Mouse (Mus musculus): ENCODE data around the gene Gm11992.

Gene Gm11992

DNA sequence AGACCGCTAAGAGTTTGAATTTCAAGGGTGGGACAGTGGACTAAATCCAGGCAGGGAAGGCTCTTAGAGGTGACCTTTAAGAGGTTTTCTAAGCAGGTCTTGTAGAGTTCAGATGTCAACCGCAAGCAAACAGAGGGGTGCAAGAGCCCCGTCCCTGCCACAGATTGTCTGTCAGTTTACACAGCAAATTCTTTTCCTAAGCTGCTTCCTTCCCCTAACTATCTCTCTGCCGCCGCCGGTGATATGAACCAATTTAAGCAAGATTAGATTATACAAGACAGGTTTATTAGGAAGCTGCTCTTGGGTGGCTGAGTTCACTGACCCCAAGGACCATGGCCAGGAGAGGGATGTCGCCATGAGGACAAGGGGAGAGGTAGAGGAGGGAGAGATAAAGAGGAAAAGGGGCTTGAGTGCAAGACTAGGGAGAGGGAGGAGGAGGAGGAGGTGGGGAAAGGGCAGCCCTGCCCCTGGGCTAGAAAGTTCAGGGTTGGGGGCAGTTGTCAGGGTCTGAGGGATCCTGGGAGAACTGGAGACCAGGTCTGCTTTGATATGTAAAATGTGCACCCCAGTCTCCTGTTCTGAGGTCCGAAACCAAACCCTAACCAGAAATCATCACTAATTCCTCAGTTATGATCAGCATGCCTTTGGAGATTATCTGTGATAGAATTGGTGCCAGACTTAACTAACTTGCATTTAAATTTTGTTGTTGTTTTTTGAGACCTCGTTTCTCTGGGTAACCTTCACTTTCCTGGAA, 67.2 kb downstream of the Gm11992 start:
- DNase-seq (ENCODE audit: low read depth, low spot score): no peak

DNA sequence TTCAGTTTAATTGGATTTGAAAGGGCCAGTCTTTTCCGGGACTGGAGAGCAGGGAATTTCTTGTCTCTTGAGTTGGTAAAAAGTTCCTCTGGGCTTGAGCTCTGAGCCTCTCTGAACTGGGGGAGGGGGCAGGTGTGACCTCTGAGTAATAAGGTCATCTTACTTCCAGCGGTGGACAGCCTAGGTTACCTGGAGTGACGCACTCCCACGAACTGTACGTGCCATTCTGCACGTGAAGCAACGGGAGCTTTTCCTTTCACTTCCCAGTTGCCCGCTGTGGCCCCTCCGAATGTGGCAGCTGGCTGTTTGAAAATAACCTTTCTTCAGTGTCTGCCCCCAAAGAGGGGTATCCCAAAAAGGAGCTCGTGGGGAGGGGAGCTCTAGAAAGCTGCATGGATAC, 67.7 kb downstream of the Gm11992 start:
- DNase-seq (ENCODE audit: low read depth, low spot score): no peak

DNA sequence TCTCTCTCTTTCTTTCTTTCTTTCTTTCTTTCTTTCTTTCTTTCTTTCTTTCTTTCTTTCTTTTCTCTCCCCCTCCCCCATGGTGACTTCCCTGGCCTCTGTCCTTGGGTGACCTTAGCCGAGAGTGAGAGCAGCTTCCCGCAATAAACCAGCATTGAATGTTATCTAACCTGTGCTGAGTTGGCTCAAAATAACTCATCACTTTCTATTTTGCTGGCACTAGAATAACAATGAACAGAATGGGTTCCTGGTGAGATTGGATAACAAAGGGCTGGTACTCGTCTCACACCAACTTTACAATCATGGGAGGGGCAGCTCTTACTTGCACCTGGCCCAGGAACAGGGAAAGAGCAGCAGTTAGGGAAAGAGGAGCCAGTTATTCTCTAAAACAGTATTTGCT, 68.5 kb downstream of the Gm11992 start:
- no peak for DNase-seq (ENCODE audit: low read depth, low spot score)

DNA sequence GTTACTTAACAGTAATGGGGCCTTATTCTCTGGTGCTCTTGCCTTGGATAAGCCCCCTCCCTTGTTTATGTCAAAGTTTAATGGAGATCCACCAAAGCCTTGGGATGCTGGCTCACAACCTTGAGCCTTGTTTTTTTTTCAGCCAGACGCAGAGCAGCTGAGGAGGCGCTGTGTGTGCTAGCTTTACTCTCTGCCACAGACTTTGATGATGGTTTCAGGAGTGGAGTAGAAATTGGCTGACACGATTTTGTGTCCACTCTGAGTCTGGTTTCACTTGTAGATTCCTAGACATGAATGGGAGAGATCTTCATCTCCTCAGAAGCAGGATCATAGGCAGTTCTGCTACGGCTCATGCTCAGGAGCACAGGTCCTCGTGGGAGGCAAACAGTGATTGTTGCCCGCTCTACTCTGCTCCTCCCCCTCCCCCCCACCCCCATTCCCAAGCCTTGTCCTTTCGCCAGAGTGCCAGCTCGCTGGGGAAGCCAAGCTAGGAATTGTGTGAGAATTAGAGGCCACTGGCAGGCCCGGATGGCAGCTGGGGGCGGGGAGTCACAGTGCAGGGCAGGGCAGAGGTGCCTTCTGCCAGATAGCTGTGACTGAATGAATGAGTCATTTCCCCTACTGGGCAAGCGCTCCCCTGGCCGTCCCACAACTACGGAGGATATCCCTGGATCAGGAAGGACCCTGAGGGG, 69.1 kb downstream of the Gm11992 start:
- DNase-seq (ENCODE audit: low read depth, low spot score): no peak

DNA sequence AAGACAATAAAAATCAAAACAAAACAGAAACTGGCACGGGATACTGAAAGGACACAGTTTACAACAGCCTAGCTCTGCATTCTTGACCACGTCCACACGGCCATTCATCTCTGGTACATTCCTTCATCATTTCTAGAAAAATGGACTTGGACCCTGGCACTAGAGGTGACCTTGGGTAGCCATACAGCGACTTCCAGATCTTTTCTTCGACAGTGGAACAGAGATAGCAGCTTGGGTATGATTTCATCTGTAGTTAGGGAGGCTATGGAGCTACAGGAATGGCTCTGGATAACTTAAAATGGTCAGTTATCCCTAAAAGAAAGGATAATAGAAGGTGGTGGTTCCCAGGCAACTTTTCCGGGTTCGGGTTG, 69.6 kb downstream of the Gm11992 start, which contains the start of gene Upp1:
Upp1 (plus strand) TSS at position 54 of the 371 bp plus-strand sequence.
- DNase-seq (ENCODE audit: low read depth, low spot score): no peak

DNA sequence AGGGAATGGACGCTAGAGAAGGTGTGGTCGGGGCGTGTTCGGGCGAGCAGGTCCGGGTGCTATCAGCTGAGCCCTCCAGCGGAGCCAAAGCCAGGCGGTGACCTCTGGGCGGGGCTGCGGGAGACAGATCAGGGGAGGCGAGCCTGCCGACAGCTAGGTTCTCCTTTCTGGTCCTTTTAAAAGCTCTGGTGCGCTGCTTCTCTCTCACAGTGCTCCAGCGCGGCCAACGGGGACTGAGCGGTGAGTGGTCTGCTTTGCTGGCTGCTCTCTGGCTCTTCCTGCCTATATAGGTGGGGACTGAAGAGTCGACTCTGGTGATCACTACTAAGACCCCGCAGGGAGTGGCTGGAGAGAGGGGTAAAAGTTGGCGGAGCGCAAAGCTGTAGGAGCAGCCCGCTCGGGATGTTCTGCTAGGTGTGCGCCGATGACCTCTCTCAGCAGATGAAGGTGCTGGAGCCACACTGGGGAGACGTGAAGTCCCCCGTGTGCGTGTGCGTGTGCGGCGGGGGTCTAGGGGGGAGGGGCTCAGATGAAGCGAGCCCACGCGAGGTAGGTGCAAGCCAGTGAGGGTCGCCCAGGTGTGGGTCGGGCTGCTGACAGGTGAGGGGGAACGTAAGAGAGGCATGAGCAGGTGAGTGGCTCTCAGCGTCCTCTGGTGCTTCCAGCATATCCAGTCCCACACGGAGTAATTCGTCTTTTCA, 70.2 kb downstream of the Gm11992 start:
- DNase-seq (ENCODE audit: low read depth, low spot score): no peak
